Mouse (Mus musculus) cerebellum, adult 2 months (tissue): ENCODE data around the gene Slc30a5.

Experiments
- CTCF ChIP-seq: fragments of 200-500 bp; IDR thresholded peaks from 2 replicates; pipeline ENCODE4 v1.5.1; 2011; ENCODE audit warnings: low read depth, mild to moderate bottlenecking, control low read depth, low read length, moderate library complexity, borderline replicate concordance; ENCODE audit not compliant: insufficient read depth
- POLR2A ChIP-seq: fragments of 200-500 bp; IDR thresholded peaks from 2 replicates; pipeline ENCODE4 v1.6.1; 2011; ENCODE audit warnings: low read length, control low read depth, borderline replicate concordance; ENCODE audit not compliant: insufficient read depth

- peak; percentile 44; the same call in 1 of the 2 replicates for TF ChIP-seq CTCF
- TF ChIP-seq POLR2A = no peak
Measured at GRCm38 (mm10) chr13:100854174-100854573, 20.9 kb upstream of the Slc30a5 start.
